Mouse (Mus musculus) small intestine, adult 2 months (tissue): ENCODE results near the gene Sema6d.

Source experiments
- CTCF ChIP-seq: fragments of 200-500 bp; IDR thresholded peaks from 2 replicates; pipeline ENCODE4 v1.5.1; 2012; ENCODE audit warnings: low read depth, mild to moderate bottlenecking, control low read depth, inconsistent platforms, low read length, moderate library complexity, mixed read lengths; ENCODE audit not compliant: insufficient replicate concordance, insufficient read length; ENCODE audit errors: extremely low read depth
- POLR2A ChIP-seq: fragments of 200-500 bp; IDR thresholded peaks from 2 replicates; pipeline ENCODE4 v1.6.1; 2012; ENCODE audit warnings: low read depth, mild to moderate bottlenecking, control low read depth, inconsistent platforms, low read length, moderate library complexity

- TF ChIP-seq CTCF (no peak), POLR2A (no peak)
These were observed 528.9 kb downstream of the Sema6d start for GRCm38 (mm10) chr2:124618526-124619219.
